Mouse (Mus musculus) right cerebral cortex, postnatal 25 days (tissue): ENCODE measurements around the gene Idh1.

ENCODE experiments used
- DNase-seq: peaks from one replicate; pipeline ENCODE4 v3.0.0; 2022

Gene Idh1

GRCm38 (mm10) chr1:65176171-65176570, 10.1 kb downstream of the Idh1 start:
- DNase-seq, result no peak

- DNase-seq, result no peak
Observed at GRCm38 (mm10) chr1:65173716-65174115, 12.6 kb downstream of the Idh1 start.

- DNase-seq, result no peak
Observed at GRCm38 (mm10) chr1:65171579-65171978, 14.7 kb downstream of the Idh1 start.

- DNase-seq, result no peak
Observed at GRCm38 (mm10) chr1:65169947-65170346, 16.4 kb downstream of the Idh1 start.

- no peak for DNase-seq
Observed at GRCm38 (mm10) chr1:65169536-65169935, 16.8 kb downstream of the Idh1 start.

- DNase-seq, result no peak
Observed at GRCm38 (mm10) chr1:65167496-65167895, 18.8 kb downstream of the Idh1 start.

GRCm38 (mm10) chr1:65162210-65162609, 24.1 kb downstream of the Idh1 start:
- DNase-seq, result no peak

- no peak for DNase-seq
Observed at GRCm38 (mm10) chr1:65156111-65156510, 30.2 kb downstream of the Idh1 start.

- no peak for DNase-seq
Observed at GRCm38 (mm10) chr1:65154814-65155213, 31.5 kb downstream of the Idh1 start.

- no peak for DNase-seq
Observed at GRCm38 (mm10) chr1:65147971-65148370, 38.3 kb downstream of the Idh1 start.

- DNase-seq, result no peak
Observed at GRCm38 (mm10) chr1:65147326-65147725, 39.0 kb downstream of the Idh1 start.

GRCm38 (mm10) chr1:65146601-65147000, 39.7 kb downstream of the Idh1 start:
- DNase-seq, result no peak

GRCm38 (mm10) chr1:65144783-65145182, 41.5 kb downstream of the Idh1 start:
- DNase-seq, result no peak

GRCm38 (mm10) chr1:65137560-65137959, 48.7 kb downstream of the Idh1 start:
- no peak for DNase-seq

- no peak for DNase-seq
Observed at GRCm38 (mm10) chr1:65132833-65133232, 53.5 kb downstream of the Idh1 start.

GRCm38 (mm10) chr1:65131671-65132070, 54.6 kb downstream of the Idh1 start:
- DNase-seq, result no peak

GRCm38 (mm10) chr1:65130226-65130625, 56.1 kb downstream of the Idh1 start:
- DNase-seq, result no peak

- DNase-seq, result no peak
Observed at GRCm38 (mm10) chr1:65129634-65130180, 56.6 kb downstream of the Idh1 start.

GRCm38 (mm10) chr1:65122574-65123372, 63.5 kb downstream of the Idh1 start, which contains the start of gene D630023F18Rik:
Gene D630023F18Rik (minus strand): TSS chr1:65123214.
- DNase-seq, result peak; percentile 30

GRCm38 (mm10) chr1:65119438-65119837, 66.9 kb downstream of the Idh1 start, which contains the start of gene Gm28845:
Gene Gm28845 (minus strand): TSS chr1:65119558.
- DNase-seq, result no peak

GRCm38 (mm10) chr1:65118150-65118913, 68.0 kb downstream of the Idh1 start:
- DNase-seq, result no peak

GRCm38 (mm10) chr1:65113536-65114172, 72.6 kb downstream of the Idh1 start:
- DNase-seq, result no peak

GRCm38 (mm10) chr1:65112807-65113196, 73.5 kb downstream of the Idh1 start:
- no peak for DNase-seq
